Mouse (Mus musculus): ENCODE measurements around the gene Gm17949. TPM values are rescaled to one million over a fixed set of nuclear protein-coding genes. Genes with fewer than 3 reads are reported as not detected.
A peak's percentile ranks its signal among the peaks of the same experiment; 100 is the strongest.

The Gm17949 gene
- polyA plus RNA-seq, 1 experiment from 2014 or later, result 0.27 TPM

- no peak overlapping the region for H3K27ac ChIP-seq (ENCODE audit: low read depth, low read length)
- no peak for DNase-seq (ENCODE audit: low spot score)
- WGBS, result 91% methylated on average over 5 of the region's 5 CpGs
- ATAC-seq (replicated peaks; ENCODE audit: low FRiP score), result no peak
- H3K4me3 ChIP-seq (ENCODE audit: low read depth, low read length), result no peak overlapping the region
- no peaks in the 10 kb centered on the region for H3K4me1 ChIP-seq (replicated peaks; ENCODE audit: control insufficient read depth, insufficient read depth, low read length)
- H3K9ac ChIP-seq (ENCODE audit: low read length), result no peak overlapping the region
- H3K36me3 ChIP-seq (ENCODE audit: control insufficient read depth, insufficient read depth, low read length), result peaks cover 27% of the 10 kb centered on the region
- H3K9me3 ChIP-seq (ENCODE audit: control insufficient read depth, low read length), result no peaks in the 10 kb centered on the region
- H3K27me3 ChIP-seq (ENCODE audit: control insufficient read depth, insufficient read depth, low read length), result no peaks in the 10 kb centered on the region
- H3K4me2 ChIP-seq (ENCODE audit: low read depth, low read length, severe bottlenecking), result no peak overlapping the region
Measured at GRCm38 (mm10) chr17:57020960-57021359, 9.7 kb downstream of the Gm17949 start.

GRCm38 (mm10) chr17:57027471-57027870, 16.2 kb downstream of the Gm17949 start:
- WGBS, result 88% methylated on average over 4 of the region's 4 CpGs
- H3K4me1 ChIP-seq (replicated peaks; ENCODE audit: control insufficient read depth, insufficient read depth, low read length), result peaks cover 11% of the 10 kb centered on the region; the same call in 1 of the 2 replicates
- no peak overlapping the region for H3K4me3 ChIP-seq (ENCODE audit: low read depth, low read length)
- no peak overlapping the region for H3K4me2 ChIP-seq (ENCODE audit: low read depth, low read length, severe bottlenecking)
- no peaks in the 10 kb centered on the region for H3K9me3 ChIP-seq (ENCODE audit: control insufficient read depth, low read length)
- H3K27me3 ChIP-seq (ENCODE audit: control insufficient read depth, insufficient read depth, low read length), result no peaks in the 10 kb centered on the region
- peaks cover 34% of the 10 kb centered on the region for H3K36me3 ChIP-seq (ENCODE audit: control insufficient read depth, insufficient read depth, low read length)
- H3K9ac ChIP-seq (ENCODE audit: low read length), result no peak overlapping the region
- no peak overlapping the region for H3K27ac ChIP-seq (ENCODE audit: low read depth, low read length)
- DNase-seq (ENCODE audit: low spot score), result no peak
- ATAC-seq (replicated peaks; ENCODE audit: low FRiP score), result no peak

GRCm38 (mm10) chr17:57029691-57030090, 18.4 kb downstream of the Gm17949 start:
- WGBS, result 62% methylated on average over 8 of the region's 8 CpGs
- no peak for ATAC-seq (replicated peaks; ENCODE audit: low FRiP score)
- no peak for DNase-seq (ENCODE audit: low spot score)
- Histone ChIP-seq H3K27ac (ENCODE audit: low read depth, low read length) (no peak overlapping the region), H3K36me3 (ENCODE audit: control insufficient read depth, insufficient read depth, low read length) (peaks cover 22% of the 10 kb centered on the region), H3K4me1 (replicated peaks; ENCODE audit: control insufficient read depth, insufficient read depth, low read length) (peaks cover 11% of the 10 kb centered on the region; the same call in 1 of the 2 replicates), H3K27me3 (ENCODE audit: control insufficient read depth, insufficient read depth, low read length) (no peaks in the 10 kb centered on the region), H3K4me2 (ENCODE audit: low read depth, low read length, severe bottlenecking) (peak overlapping the region; percentile 97), H3K4me3 (ENCODE audit: low read depth, low read length) (peak overlapping the region; percentile 98), H3K9me3 (ENCODE audit: control insufficient read depth, low read length) (no peaks in the 10 kb centered on the region), H3K9ac (ENCODE audit: low read length) (peak overlapping the region; percentile 98)

- ATAC-seq (replicated peaks; ENCODE audit: low FRiP score) (peak; percentile 1; the same call in 1 of the 2 replicates), DNase-seq (ENCODE audit: low spot score) (peak; percentile 85)
- peaks cover 11% of the 10 kb centered on the region; the same call in 1 of the 2 replicates for H3K4me1 ChIP-seq (replicated peaks; ENCODE audit: control insufficient read depth, insufficient read depth, low read length)
Measured at GRCm38 (mm10) chr17:57030931-57031660, 19.8 kb downstream of the Gm17949 start, which contains the start of gene Khsrp. Gene Khsrp, minus strand, starts transcription at chr17:57031522.

GRCm38 (mm10) chr17:57031661-57032420, 20.6 kb downstream of the Gm17949 start:
- WGBS, result under 1% methylated on average over 38 of the region's 38 CpGs
- peak overlapping the region; percentile 98 for H3K4me3 ChIP-seq (ENCODE audit: low read depth, low read length)
- H3K9ac ChIP-seq (ENCODE audit: low read length), result peak overlapping the region; percentile 58

More at GRCm38 (mm10) chr17:57030931-57031660, 19.8 kb downstream of the Gm17949 start, which contains the start of gene Khsrp:
- Histone ChIP-seq H3K36me3 (ENCODE audit: control insufficient read depth, insufficient read depth, low read length) (peaks cover 12% of the 10 kb centered on the region), H3K9ac (ENCODE audit: low read length) (peak within 1 kb of the TSS; percentile 98), H3K4me3 (ENCODE audit: low read depth, low read length) (peak within 1 kb of the TSS; percentile 98), H3K27me3 (ENCODE audit: control insufficient read depth, insufficient read depth, low read length) (no peaks in the 10 kb centered on the region), H3K27ac (ENCODE audit: low read depth, low read length) (peak within 1 kb of the TSS; percentile 85), H3K9me3 (ENCODE audit: control insufficient read depth, low read length) (no peaks in the 10 kb centered on the region), H3K4me2 (ENCODE audit: low read depth, low read length, severe bottlenecking) (peak within 1 kb of the TSS; percentile 97)
- WGBS, result under 1% methylated on average over 88 of the region's 99 CpGs

GRCm38 (mm10) chr17:57032854-57033253, 21.6 kb downstream of the Gm17949 start:
- no peak for ATAC-seq (replicated peaks; ENCODE audit: low FRiP score)
- no peaks in the 10 kb centered on the region for H3K9me3 ChIP-seq (ENCODE audit: control insufficient read depth, low read length)
- peaks cover 11% of the 10 kb centered on the region; the same call in 1 of the 2 replicates for H3K4me1 ChIP-seq (replicated peaks; ENCODE audit: control insufficient read depth, insufficient read depth, low read length)
- DNase-seq (ENCODE audit: low spot score), result no peak
- H3K27me3 ChIP-seq (ENCODE audit: control insufficient read depth, insufficient read depth, low read length), result no peaks in the 10 kb centered on the region
- no peak overlapping the region for H3K9ac ChIP-seq (ENCODE audit: low read length)
- H3K27ac ChIP-seq (ENCODE audit: low read depth, low read length), result no peak overlapping the region
- H3K36me3 ChIP-seq (ENCODE audit: control insufficient read depth, insufficient read depth, low read length), result peaks cover under 1% of the 10 kb centered on the region; the same call in 1 of the 2 replicates
- WGBS, result 84% methylated on average over 4 of the region's 4 CpGs
- no peak overlapping the region for H3K4me3 ChIP-seq (ENCODE audit: low read depth, low read length)
- H3K4me2 ChIP-seq (ENCODE audit: low read depth, low read length, severe bottlenecking), result no peak overlapping the region; the same call in 1 of the 2 replicates

More at GRCm38 (mm10) chr17:57031661-57032420, 20.6 kb downstream of the Gm17949 start:
- no peaks in the 10 kb centered on the region for H3K27me3 ChIP-seq (ENCODE audit: control insufficient read depth, insufficient read depth, low read length)
- ATAC-seq (replicated peaks; ENCODE audit: low FRiP score), result peak; percentile 98
- peak overlapping the region; percentile 61 for H3K4me2 ChIP-seq (ENCODE audit: low read depth, low read length, severe bottlenecking)
- H3K27ac ChIP-seq (ENCODE audit: low read depth, low read length), result peak overlapping the region; percentile 82
- peak; percentile 99 for DNase-seq (ENCODE audit: low spot score)
- peaks cover 11% of the 10 kb centered on the region; the same call in 1 of the 2 replicates for H3K4me1 ChIP-seq (replicated peaks; ENCODE audit: control insufficient read depth, insufficient read depth, low read length)
- peaks cover 8% of the 10 kb centered on the region; the same call in 1 of the 2 replicates for H3K36me3 ChIP-seq (ENCODE audit: control insufficient read depth, insufficient read depth, low read length)
- no peaks in the 10 kb centered on the region for H3K9me3 ChIP-seq (ENCODE audit: control insufficient read depth, low read length)

- DNase-seq (ENCODE audit: low spot score) (no peak), ATAC-seq (replicated peaks; ENCODE audit: low FRiP score) (no peak)
- 51% methylated on average over 8 of the region's 8 CpGs for WGBS
- Histone ChIP-seq H3K27ac (ENCODE audit: low read depth, low read length) (no peak overlapping the region), H3K9me3 (ENCODE audit: control insufficient read depth, low read length) (no peaks in the 10 kb centered on the region), H3K9ac (ENCODE audit: low read length) (no peak overlapping the region), H3K4me3 (ENCODE audit: low read depth, low read length) (no peak overlapping the region), H3K27me3 (ENCODE audit: control insufficient read depth, insufficient read depth, low read length) (no peaks in the 10 kb centered on the region), H3K4me2 (ENCODE audit: low read depth, low read length, severe bottlenecking) (no peak overlapping the region), H3K4me1 (replicated peaks; ENCODE audit: control insufficient read depth, insufficient read depth, low read length) (no peaks in the 10 kb centered on the region), H3K36me3 (ENCODE audit: control insufficient read depth, insufficient read depth, low read length) (no peaks in the 10 kb centered on the region)
Measured at GRCm38 (mm10) chr17:57038978-57039377, 27.7 kb downstream of the Gm17949 start.

- DNase-seq (ENCODE audit: low spot score) (no peak), ATAC-seq (replicated peaks; ENCODE audit: low FRiP score) (no peak)
- Histone ChIP-seq H3K4me3 (ENCODE audit: low read depth, low read length) (no peak within 1 kb of the TSS), H3K36me3 (ENCODE audit: control insufficient read depth, insufficient read depth, low read length) (no peaks in the 10 kb centered on the region), H3K9ac (ENCODE audit: low read length) (no peak within 1 kb of the TSS), H3K4me1 (replicated peaks; ENCODE audit: control insufficient read depth, insufficient read depth, low read length) (no peaks in the 10 kb centered on the region), H3K4me2 (ENCODE audit: low read depth, low read length, severe bottlenecking) (no peak within 1 kb of the TSS), H3K27ac (ENCODE audit: low read depth, low read length) (no peak within 1 kb of the TSS), H3K27me3 (ENCODE audit: control insufficient read depth, insufficient read depth, low read length) (no peaks in the 10 kb centered on the region), H3K9me3 (ENCODE audit: control insufficient read depth, low read length) (no peaks in the 10 kb centered on the region)
- WGBS, result 75% methylated on average over 8 of the region's 8 CpGs
Measured at GRCm38 (mm10) chr17:57041554-57041953, 30.3 kb downstream of the Gm17949 start, which contains the start of gene Slc25a41. Gene Slc25a41, minus strand, starts transcription at chr17:57041654.
